Mouse (Mus musculus): Measurements from ENCODE around the gene Sirt5.

GRCm38 (mm10) chr13:43360534-43360933 is 4.8 kb upstream of the Sirt5 start:
- TF ChIP-seq FLI1 (IDR thresholded peaks at IDR 0.05; ENCODE audit: low read length) (no peak), GATA1 (IDR thresholded peaks at IDR 0.05; ENCODE audit: borderline replicate concordance, low read length) (no peak)

All from megakaryocyte, embryonic 14.5 days (primary cell).